Mouse (Mus musculus): Measurements from ENCODE around the gene Agap1. TPM values are rescaled to one million over a fixed set of nuclear protein-coding genes. Genes with fewer than 3 reads are reported as not detected.

Gene Agap1
- polyA plus RNA-seq, 1 experiment from 2014 or later, result 4.2 TPM

DNA sequence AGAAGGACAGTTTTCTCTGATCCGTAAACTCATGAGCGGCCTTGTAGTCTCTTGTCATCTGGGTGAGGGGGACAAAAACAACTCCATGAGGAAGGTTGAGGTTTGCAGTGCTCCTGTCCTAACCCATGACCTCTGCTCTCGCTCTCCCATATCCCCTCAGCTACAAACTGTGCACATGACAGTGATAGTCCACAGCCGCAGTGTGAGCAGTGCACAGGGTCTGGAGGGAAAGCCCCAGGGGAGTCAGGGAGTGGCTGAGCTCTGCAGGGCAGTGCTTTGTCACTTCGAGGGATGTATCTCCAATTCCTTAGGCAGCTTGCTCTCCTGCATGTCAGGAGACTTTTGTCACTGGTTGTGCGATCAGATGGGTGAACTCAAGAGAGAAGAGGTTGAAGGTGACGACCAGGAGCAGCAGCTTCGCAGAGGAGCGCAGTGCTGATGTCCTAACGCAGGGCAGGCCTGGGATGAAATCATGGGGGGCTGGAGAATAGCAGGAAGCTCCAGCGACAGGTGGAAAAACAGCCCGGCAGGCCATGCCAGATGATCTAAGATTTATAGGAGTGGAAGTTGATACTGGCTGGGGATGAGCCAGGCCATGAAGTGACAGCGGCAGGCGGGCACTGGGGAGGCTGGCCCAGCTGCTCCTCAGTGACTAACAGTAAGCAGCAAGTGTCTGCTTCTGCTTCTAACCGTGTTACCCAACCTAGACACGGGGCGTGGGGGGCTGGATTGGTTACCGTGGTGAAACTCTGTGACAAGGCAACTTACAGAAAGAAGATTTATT, 83.7 kb downstream of the Agap1 start:
- Histone ChIP-seq H3K27ac (replicated peaks) (no peak overlapping the region), H3K4me3 (ENCODE audit: low read depth, low read length) (no peak overlapping the region), H3K36me3 (ENCODE audit: control insufficient read depth, insufficient read depth, low read length) (no peaks in the 10 kb centered on the region), H3K9me3 (ENCODE audit: control insufficient read depth, low read length) (no peaks in the 10 kb centered on the region), H3K4me2 (replicated peaks; ENCODE audit: low read depth) (no peak overlapping the region), H3K4me1 (replicated peaks; ENCODE audit: control insufficient read depth, insufficient read depth) (no peaks in the 10 kb centered on the region), H3K27me3 (ENCODE audit: control insufficient read depth, insufficient read depth, low read length) (no peaks in the 10 kb centered on the region), H3K9ac (ENCODE audit: low read length) (no peak overlapping the region)
- DNase-seq (ENCODE audit: low spot score) (no peak), ATAC-seq (ENCODE audit: low FRiP score, low TSS enrichment) (no peak)
- WGBS, result 64% methylated on average over 18 of the region's 18 CpGs
- no peak for TF ChIP-seq CTCF (IDR thresholded peaks at IDR 0.05; ENCODE audit: low read depth)
- no peak for TF ChIP-seq EP300 (optimal IDR thresholded peaks at IDR 0.05)

- 76% methylated on average over 13 of the region's 13 CpGs for WGBS
- Histone ChIP-seq H3K9ac (ENCODE audit: low read length) (no peak overlapping the region), H3K27me3 (ENCODE audit: control insufficient read depth, insufficient read depth, low read length) (no peaks in the 10 kb centered on the region), H3K27ac (replicated peaks) (no peak overlapping the region), H3K4me3 (ENCODE audit: low read depth, low read length) (no peak overlapping the region), H3K4me2 (replicated peaks; ENCODE audit: low read depth) (no peak overlapping the region), H3K36me3 (ENCODE audit: control insufficient read depth, insufficient read depth, low read length) (no peaks in the 10 kb centered on the region), H3K9me3 (ENCODE audit: control insufficient read depth, low read length) (no peaks in the 10 kb centered on the region), H3K4me1 (replicated peaks; ENCODE audit: control insufficient read depth, insufficient read depth) (no peaks in the 10 kb centered on the region)
- ATAC-seq (ENCODE audit: low FRiP score, low TSS enrichment) (no peak), DNase-seq (ENCODE audit: low spot score) (no peak)
- no peak for TF ChIP-seq CTCF (IDR thresholded peaks at IDR 0.05; ENCODE audit: low read depth)
- no peak for TF ChIP-seq EP300 (optimal IDR thresholded peaks at IDR 0.05)
Observed at GRCm38 (mm10) chr1:89539127-89539526, 84.5 kb downstream of the Agap1 start.

- no peak for TF ChIP-seq EP300 (optimal IDR thresholded peaks at IDR 0.05)
- no peak for TF ChIP-seq CTCF (IDR thresholded peaks at IDR 0.05; ENCODE audit: low read depth)
- ATAC-seq (ENCODE audit: low FRiP score, low TSS enrichment) (no peak), DNase-seq (ENCODE audit: low spot score) (no peak)
- H3K4me1 ChIP-seq (replicated peaks; ENCODE audit: control insufficient read depth, insufficient read depth), result no peaks in the 10 kb centered on the region
- no peak overlapping the region for H3K27ac ChIP-seq (replicated peaks)
- no peak overlapping the region for H3K4me2 ChIP-seq (replicated peaks; ENCODE audit: low read depth)
- H3K27me3 ChIP-seq (ENCODE audit: control insufficient read depth, insufficient read depth, low read length), result no peaks in the 10 kb centered on the region
- WGBS, result 57% methylated on average over 13 of the region's 13 CpGs
- no peaks in the 10 kb centered on the region for H3K36me3 ChIP-seq (ENCODE audit: control insufficient read depth, insufficient read depth, low read length)
- H3K9ac ChIP-seq (ENCODE audit: low read length), result no peak overlapping the region
- no peak overlapping the region for H3K4me3 ChIP-seq (ENCODE audit: low read depth, low read length)
- no peaks in the 10 kb centered on the region for H3K9me3 ChIP-seq (ENCODE audit: control insufficient read depth, low read length)
Observed at GRCm38 (mm10) chr1:89541151-89541550, 86.5 kb downstream of the Agap1 start.

GRCm38 (mm10) chr1:89542464-89542863, 87.9 kb downstream of the Agap1 start:
- Histone ChIP-seq H3K9ac (ENCODE audit: low read length) (no peak overlapping the region), H3K36me3 (ENCODE audit: control insufficient read depth, insufficient read depth, low read length) (no peaks in the 10 kb centered on the region), H3K27ac (replicated peaks) (no peak overlapping the region), H3K4me1 (replicated peaks; ENCODE audit: control insufficient read depth, insufficient read depth) (no peaks in the 10 kb centered on the region), H3K9me3 (ENCODE audit: control insufficient read depth, low read length) (no peaks in the 10 kb centered on the region), H3K4me2 (replicated peaks; ENCODE audit: low read depth) (no peak overlapping the region), H3K27me3 (ENCODE audit: control insufficient read depth, insufficient read depth, low read length) (no peaks in the 10 kb centered on the region), H3K4me3 (ENCODE audit: low read depth, low read length) (no peak overlapping the region)
- no peak for ATAC-seq (ENCODE audit: low FRiP score, low TSS enrichment)
- TF ChIP-seq EP300 (optimal IDR thresholded peaks at IDR 0.05), result no peak
- TF ChIP-seq CTCF (IDR thresholded peaks at IDR 0.05; ENCODE audit: low read depth), result no peak
- WGBS, result 60% methylated on average over 6 of the region's 6 CpGs
- DNase-seq (ENCODE audit: low spot score), result no peak

- H3K36me3 ChIP-seq (ENCODE audit: control insufficient read depth, insufficient read depth, low read length), result no peaks in the 10 kb centered on the region
- no peaks in the 10 kb centered on the region for H3K9me3 ChIP-seq (ENCODE audit: control insufficient read depth, low read length)
- H3K4me3 ChIP-seq (ENCODE audit: low read depth, low read length), result no peak overlapping the region
- H3K27me3 ChIP-seq (ENCODE audit: control insufficient read depth, insufficient read depth, low read length), result no peaks in the 10 kb centered on the region
- no peak for DNase-seq (ENCODE audit: low spot score)
- no peak for ATAC-seq (ENCODE audit: low FRiP score, low TSS enrichment)
- H3K9ac ChIP-seq (ENCODE audit: low read length), result no peak overlapping the region
- H3K4me2 ChIP-seq (replicated peaks; ENCODE audit: low read depth), result no peak overlapping the region
- H3K4me1 ChIP-seq (replicated peaks; ENCODE audit: control insufficient read depth, insufficient read depth), result no peaks in the 10 kb centered on the region
- TF ChIP-seq EP300 (optimal IDR thresholded peaks at IDR 0.05) (no peak), CTCF (IDR thresholded peaks at IDR 0.05; ENCODE audit: low read depth) (no peak)
- 86% methylated on average over 6 of the region's 6 CpGs for WGBS
- no peak overlapping the region for H3K27ac ChIP-seq (replicated peaks)
Observed at GRCm38 (mm10) chr1:89543312-89543711, 88.7 kb downstream of the Agap1 start.

GRCm38 (mm10) chr1:89544094-89544493, 89.5 kb downstream of the Agap1 start:
- no peak overlapping the region for H3K4me2 ChIP-seq (replicated peaks; ENCODE audit: low read depth)
- DNase-seq (ENCODE audit: low spot score) (no peak), ATAC-seq (ENCODE audit: low FRiP score, low TSS enrichment) (no peak)
- no peak overlapping the region for H3K27ac ChIP-seq (replicated peaks)
- H3K9me3 ChIP-seq (ENCODE audit: control insufficient read depth, low read length), result no peaks in the 10 kb centered on the region
- no peaks in the 10 kb centered on the region for H3K27me3 ChIP-seq (ENCODE audit: control insufficient read depth, insufficient read depth, low read length)
- H3K4me1 ChIP-seq (replicated peaks; ENCODE audit: control insufficient read depth, insufficient read depth), result no peaks in the 10 kb centered on the region
- no peak for TF ChIP-seq CTCF (IDR thresholded peaks at IDR 0.05; ENCODE audit: low read depth)
- TF ChIP-seq EP300 (optimal IDR thresholded peaks at IDR 0.05), result no peak
- H3K9ac ChIP-seq (ENCODE audit: low read length), result no peak overlapping the region
- H3K36me3 ChIP-seq (ENCODE audit: control insufficient read depth, insufficient read depth, low read length), result no peaks in the 10 kb centered on the region
- WGBS, result 71% methylated on average over 4 of the region's 4 CpGs
- no peak overlapping the region for H3K4me3 ChIP-seq (ENCODE audit: low read depth, low read length)

Measured in stomach, postnatal 0 days (tissue).